Mouse (Mus musculus) E14TG2a.4 (cell line): ENCODE results near the gene Aarsd1.
"Not testable (repeated sequence)": the region's sequence is repeated elsewhere in the genome, so short reads cannot be mapped to it uniquely, and the experiment has no call there.

Source experiments
- H3K27me3 ChIP-seq: 2 replicates; pipeline ENCODE4 v1.6.1; 2014; ENCODE audit warnings: low read length, control low read depth; ENCODE audit not compliant: insufficient read depth
- H3K36me3 ChIP-seq: 2 replicates; pipeline ENCODE4 v1.6.1; 2014; ENCODE audit warnings: low read length, control low read depth; ENCODE audit not compliant: insufficient read depth
- H3K4me1 ChIP-seq: replicated peaks from 2 replicates; pipeline ENCODE4 v1.6.1; 2014; ENCODE audit warnings: low read depth, low read length, control low read depth
- H3K4me3 ChIP-seq: replicated peaks from 2 replicates; pipeline ENCODE4 v1.5.1; 2014; ENCODE audit warnings: mild to moderate bottlenecking, low read length
- H3K9me3 ChIP-seq: 2 replicates; pipeline ENCODE4 v1.6.1; 2014; ENCODE audit warnings: low read length, control low read depth
- CTCF ChIP-seq: conservative IDR thresholded peaks from 2 replicates; pipeline ENCODE4 v1.5.1; 2014; ENCODE audit warnings: low read length
- NANOG ChIP-seq: IDR thresholded peaks from 2 replicates; pipeline ENCODE4 v1.6.1; 2014; ENCODE audit warnings: borderline replicate concordance, low read length, mixed read lengths
- POU5F1 ChIP-seq: IDR thresholded peaks from 2 replicates; pipeline ENCODE4 v1.6.1; 2014; ENCODE audit warnings: low read length, borderline replicate concordance

Gene Aarsd1

DNA sequence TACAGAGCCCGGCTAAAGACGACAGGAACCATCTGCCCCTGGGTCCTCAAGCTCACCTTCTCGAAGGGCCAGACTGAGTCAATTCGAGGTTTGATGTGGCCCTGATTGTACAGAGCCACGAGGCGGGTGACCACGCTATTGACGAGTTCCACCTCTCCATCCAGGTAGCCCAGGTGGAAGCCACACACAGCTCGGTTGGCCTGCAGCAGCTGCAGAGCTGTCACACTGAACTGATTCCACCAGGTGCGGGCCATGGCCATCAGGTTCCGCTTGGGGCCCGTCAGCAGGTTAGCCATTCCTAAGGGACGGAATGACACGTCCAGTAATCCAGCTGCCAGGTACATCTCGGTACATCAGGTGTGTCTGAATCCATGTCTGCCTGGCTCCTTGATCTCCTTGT is 42.9 kb upstream of the Aarsd1 start:
- H3K4me1 ChIP-seq: peaks cover 89% of the 10 kb centered on the region
- H3K36me3 ChIP-seq: peaks cover 56% of the 10 kb centered on the region
- H3K4me3 ChIP-seq: peak overlapping the region; percentile 59
- TF ChIP-seq CTCF (no peak), POU5F1 (no peak), NANOG (no peak)
- no peaks in the 10 kb centered on the region for H3K9me3 ChIP-seq
- H3K27me3 ChIP-seq: no peaks in the 10 kb centered on the region

DNA sequence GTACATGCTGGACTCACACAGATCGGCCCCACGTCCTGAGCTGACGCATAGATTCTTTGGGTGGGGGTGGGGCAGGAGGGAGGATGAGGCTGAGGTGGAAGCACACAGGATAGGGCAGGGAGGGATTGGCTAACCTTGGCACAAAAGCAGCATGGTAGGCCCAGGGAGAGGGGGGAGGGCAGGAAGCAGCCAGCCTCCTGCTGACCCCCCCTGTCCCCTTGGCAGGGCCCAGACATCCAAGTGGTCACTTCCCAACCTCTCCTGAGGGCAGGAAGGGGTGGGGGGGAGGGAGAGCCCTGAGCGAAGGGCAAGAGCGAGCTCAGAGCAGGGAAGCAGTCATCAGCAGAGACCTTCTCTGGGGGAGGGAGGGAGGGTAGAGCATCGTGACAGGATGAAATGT is 42.3 kb upstream of the Aarsd1 start:
- Histone ChIP-seq H3K36me3 (peaks cover 56% of the 10 kb centered on the region), H3K9me3 (no peaks in the 10 kb centered on the region), H3K4me1 (peaks cover 90% of the 10 kb centered on the region), H3K27me3 (no peaks in the 10 kb centered on the region), H3K4me3 (peak overlapping the region; percentile 51)
- no peak for TF ChIP-seq NANOG
- no peak for TF ChIP-seq CTCF
- no peak for TF ChIP-seq POU5F1

DNA sequence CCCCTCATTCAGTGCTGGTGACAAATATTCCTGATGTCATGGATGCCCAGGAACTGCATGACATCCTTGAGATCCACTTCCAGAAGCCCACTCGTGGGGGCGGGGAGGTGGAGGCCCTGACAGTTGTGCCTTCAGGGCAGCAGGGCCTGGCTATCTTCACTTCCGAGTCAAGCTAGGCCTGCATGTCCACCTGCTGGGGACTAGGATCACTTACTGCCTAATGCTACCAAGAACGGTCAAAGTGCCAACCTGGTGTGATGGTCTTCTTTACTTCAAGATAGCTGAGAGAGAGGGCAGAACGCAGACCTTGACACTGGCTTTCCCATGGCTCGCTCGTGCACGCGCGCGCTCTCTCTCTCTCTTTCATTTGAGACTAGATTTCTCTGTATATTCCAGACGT is 40.8 kb upstream of the Aarsd1 start:
- Histone ChIP-seq H3K9me3 (no peaks in the 10 kb centered on the region), H3K27me3 (no peaks in the 10 kb centered on the region), H3K4me1 (peaks cover 80% of the 10 kb centered on the region), H3K36me3 (peaks cover 54% of the 10 kb centered on the region), H3K4me3 (no peak overlapping the region)
- no peak for TF ChIP-seq CTCF
- no peak for TF ChIP-seq NANOG
- TF ChIP-seq POU5F1: no peak

DNA sequence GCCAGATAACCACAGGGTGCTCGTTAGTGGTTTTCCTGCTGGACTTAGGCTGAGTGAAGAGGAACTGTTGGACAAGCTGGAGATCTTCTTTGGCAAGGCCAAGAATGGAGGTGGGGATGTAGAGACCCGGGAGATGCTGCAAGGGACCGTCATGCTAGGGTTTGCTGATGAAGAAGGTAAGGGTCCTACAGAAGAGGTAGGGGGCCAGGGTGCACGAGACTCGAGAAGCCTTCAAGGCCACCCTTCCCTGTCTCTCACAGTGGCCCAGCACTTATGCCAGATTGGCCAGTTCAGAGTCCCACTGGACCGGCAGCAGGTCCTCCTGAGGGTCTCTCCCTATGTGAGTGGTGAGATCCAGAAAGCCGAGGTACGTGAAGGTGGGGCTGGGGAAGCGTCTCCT is 40.2 kb upstream of the Aarsd1 start:
- Histone ChIP-seq H3K27me3 (no peaks in the 10 kb centered on the region), H3K4me3 (no peak overlapping the region), H3K36me3 (peaks cover 49% of the 10 kb centered on the region), H3K4me1 (peaks cover 74% of the 10 kb centered on the region), H3K9me3 (no peaks in the 10 kb centered on the region)
- TF ChIP-seq NANOG (no peak), CTCF (no peak), POU5F1 (no peak)

DNA sequence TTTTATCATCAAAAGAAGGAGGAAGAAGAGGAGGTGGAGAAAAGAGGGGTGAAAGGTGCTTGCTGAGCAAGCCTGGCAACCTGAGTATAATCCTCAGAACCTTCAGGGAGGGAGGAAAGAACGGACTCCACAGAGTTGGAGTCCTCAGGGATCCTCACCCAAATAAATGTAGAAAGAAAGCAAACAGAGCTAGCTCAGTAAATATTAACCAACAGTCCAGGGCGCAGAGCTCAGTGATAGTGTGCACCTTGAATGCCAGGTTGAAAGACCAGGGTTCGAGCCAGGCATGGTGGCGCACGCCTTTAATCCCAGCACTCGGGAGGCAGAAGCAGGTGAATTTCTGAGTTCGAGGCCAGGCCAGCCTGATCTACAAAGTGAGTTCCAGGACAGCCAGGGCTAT is 38.2 kb upstream of the Aarsd1 start:
- Histone ChIP-seq H3K4me3 (no peak overlapping the region), H3K36me3 (peaks cover 30% of the 10 kb centered on the region), H3K4me1 (peaks cover 74% of the 10 kb centered on the region), H3K9me3 (no peaks in the 10 kb centered on the region), H3K27me3 (no peaks in the 10 kb centered on the region)
- TF ChIP-seq NANOG: no peak
- TF ChIP-seq POU5F1: no peak
- no peak for TF ChIP-seq CTCF

DNA sequence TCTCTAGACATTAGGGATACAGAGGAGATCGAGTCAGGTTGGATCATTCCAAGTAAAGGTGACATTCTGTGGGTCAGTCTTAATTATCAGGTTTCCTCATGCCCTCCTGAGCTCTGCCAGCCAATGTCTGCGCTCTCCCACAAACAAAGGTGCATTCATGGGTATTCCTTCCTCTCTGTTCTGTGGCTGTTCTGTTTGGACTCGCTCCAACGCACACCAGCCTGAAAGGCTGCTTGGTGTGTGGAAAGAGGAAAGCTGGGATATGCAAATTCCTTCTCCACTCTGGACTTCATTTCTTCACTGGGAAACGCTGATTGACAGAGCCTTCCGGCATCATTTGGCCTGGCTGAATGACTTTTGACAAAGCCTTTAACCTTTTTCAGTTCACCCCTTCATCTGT is 37.3 kb upstream of the Aarsd1 start:
- Histone ChIP-seq H3K4me1 (peaks cover 72% of the 10 kb centered on the region), H3K36me3 (peaks cover 23% of the 10 kb centered on the region), H3K4me3 (no peak overlapping the region), H3K27me3 (no peaks in the 10 kb centered on the region), H3K9me3 (no peaks in the 10 kb centered on the region)
- TF ChIP-seq POU5F1 (no peak), NANOG (no peak)

DNA sequence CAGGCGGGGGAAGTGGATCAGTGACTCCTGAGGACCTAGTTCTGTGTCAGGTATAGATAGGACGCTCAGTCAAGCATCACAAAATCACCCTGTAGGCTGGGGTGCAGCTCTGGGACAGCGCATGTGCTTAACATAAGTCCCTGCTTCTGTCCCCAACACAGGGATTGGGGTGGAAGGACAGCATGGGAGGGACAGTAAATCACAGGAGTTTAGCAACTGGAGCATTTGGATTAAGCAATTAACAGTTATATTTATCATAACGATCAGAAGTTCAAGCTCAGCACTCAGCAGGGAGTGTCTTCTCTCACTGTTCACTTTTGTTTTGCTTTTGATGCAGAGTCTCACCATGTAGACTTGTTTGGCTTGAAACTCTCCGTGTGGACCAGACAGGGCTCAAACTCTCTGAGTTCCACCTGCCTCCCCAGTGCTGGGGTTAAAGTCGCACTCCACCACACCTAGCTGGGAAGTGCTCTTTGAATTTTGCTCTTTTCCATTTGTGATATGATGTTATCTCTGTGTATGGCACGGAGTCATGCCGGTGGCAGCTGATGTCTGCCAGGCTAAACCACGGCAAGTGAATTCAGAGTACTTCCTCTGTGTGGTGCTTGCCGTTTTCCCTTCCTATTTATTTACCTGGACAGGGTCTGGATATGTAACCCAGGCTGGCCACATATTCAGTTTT is 34.8 kb upstream of the Aarsd1 start:
- Histone ChIP-seq H3K36me3 (peaks cover 9% of the 10 kb centered on the region; the same call in 1 of the 2 replicates), H3K27me3 (no peaks in the 10 kb centered on the region), H3K9me3 (no peaks in the 10 kb centered on the region), H3K4me3 (peak overlapping the region; percentile 18; the same call in 1 of the 2 replicates), H3K4me1 (peaks cover 69% of the 10 kb centered on the region)
- TF ChIP-seq POU5F1 (no peak), NANOG (no peak), CTCF (no peak)

DNA sequence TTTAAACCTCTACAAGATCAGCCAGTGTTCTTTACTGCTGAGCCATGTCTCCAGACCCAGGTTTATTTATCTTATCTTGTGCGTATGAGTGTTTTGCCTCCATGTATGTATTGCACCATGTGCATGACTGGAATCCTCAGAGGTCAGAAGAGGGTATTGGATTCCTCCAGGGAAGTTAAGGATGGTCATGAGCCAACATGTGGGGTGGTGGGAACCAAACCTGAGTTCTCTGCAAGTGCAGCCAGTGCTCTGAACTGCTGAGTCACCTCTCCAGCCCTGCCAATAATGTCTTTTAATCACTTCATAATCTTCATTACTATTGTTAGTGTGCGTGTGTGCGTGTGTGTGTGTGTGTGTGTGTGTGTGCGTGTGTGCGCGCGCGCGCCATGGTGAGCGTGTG is 34.1 kb upstream of the Aarsd1 start:
- TF ChIP-seq CTCF (no peak), POU5F1 (no peak), NANOG (no peak)
- H3K9me3 ChIP-seq: no peaks in the 10 kb centered on the region
- no peaks in the 10 kb centered on the region for H3K27me3 ChIP-seq
- H3K4me1 ChIP-seq: peaks cover 63% of the 10 kb centered on the region
- H3K4me3 ChIP-seq: peak overlapping the region; percentile 18; the same call in 1 of the 2 replicates
- H3K36me3 ChIP-seq: peaks cover 2% of the 10 kb centered on the region; the same call in 1 of the 2 replicates

DNA sequence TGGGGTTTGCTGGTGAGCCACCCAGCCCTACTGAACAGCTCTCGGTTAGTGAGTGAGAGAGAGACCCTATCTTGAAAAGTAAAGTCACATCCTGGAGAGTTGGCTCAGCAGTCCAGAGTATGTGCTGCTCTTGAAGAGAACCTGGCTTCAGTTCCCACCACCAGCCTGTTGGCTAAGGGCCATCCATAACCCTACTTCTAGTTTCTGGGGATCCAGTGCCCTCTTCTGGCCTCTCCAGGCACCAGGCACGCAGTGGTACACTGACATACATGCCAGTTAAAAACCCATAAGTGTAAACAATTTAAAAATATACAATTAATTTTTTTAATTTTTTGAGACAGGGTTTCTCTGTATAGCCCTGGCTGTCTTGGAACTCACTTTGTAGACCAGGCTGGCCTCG is 33.0 kb upstream of the Aarsd1 start:
- Histone ChIP-seq H3K36me3 (peaks cover 8% of the 10 kb centered on the region), H3K9me3 (no peaks in the 10 kb centered on the region), H3K27me3 (no peaks in the 10 kb centered on the region), H3K4me1 (peaks cover 64% of the 10 kb centered on the region), H3K4me3 (no peak overlapping the region)
- TF ChIP-seq POU5F1: no peak
- TF ChIP-seq NANOG: no peak
- peak; percentile 33 for TF ChIP-seq CTCF

DNA sequence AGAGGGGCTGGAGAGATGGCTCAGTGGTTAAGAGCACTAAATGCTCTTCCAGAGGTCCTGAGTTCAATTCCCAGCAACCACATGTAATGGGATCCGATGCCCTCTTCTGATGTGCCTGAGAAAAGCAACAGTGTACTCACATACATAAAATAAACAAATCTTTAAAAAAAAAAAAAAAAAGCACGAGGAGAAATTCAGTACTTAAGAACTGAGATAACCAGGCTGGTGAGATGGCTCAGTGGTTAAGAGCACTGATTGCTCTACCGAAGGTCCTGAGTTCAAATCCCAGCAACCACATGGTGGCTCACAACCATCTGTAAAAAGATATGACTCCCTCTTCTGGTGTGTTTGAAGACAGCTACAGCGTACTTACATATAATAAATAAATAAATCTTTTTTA is 32.2 kb upstream of the Aarsd1 start:
- not testable (repeated sequence) for H3K9me3 ChIP-seq, H3K4me3 ChIP-seq, H3K27me3 ChIP-seq
- H3K36me3 ChIP-seq: peaks cover 16% of the 10 kb centered on the region
- H3K4me1 ChIP-seq: peaks cover 67% of the 10 kb centered on the region
